ENCODE assay signal across 8 mouse cellular contexts in the genomic region with DNA sequence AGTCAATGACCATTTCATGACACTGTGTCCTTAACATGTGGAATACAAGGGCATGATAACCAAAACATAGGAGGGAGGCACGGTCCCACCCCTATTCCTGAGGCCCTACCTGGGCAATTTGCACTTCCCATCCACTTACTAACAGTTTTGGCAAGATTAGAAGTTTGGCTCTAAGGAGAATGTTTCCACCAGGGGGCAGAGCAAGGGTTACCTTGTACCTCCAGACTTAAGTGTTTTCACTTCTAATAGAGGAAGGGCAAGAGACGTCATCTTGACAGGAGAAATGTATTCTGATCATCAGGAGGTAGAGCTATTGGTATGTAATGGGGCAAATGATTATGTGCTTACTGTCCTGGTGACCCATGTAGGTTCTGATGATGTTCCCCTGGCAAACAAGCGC. TPM values are rescaled to one million over a fixed set of nuclear protein-coding genes. Genes with fewer than 3 reads are reported as not detected.
DNase-seq lines count a peak whose midpoint lies in the region; ATAC-seq and TF ChIP-seq lines count a peak whose summit lies in the region.

No protein-coding gene starts in this region.

- no peaks in the 10 kb centered on the region for H3K4me1 ChIP-seq in kidney, postnatal 0 days (replicated peaks; ENCODE audit: insufficient read depth, low read length)
- peaks cover 34% of the 10 kb centered on the region for H3K4me1 ChIP-seq in forebrain, embryonic 10.5 days

- peak; percentile 26 for DNase-seq in gastrocnemius, adult 18-20 months (ENCODE audit: low spot score)
- no peak for DNase-seq in gastrocnemius, postnatal 36 days
- peak; percentile 73 for DNase-seq in 416B (ENCODE audit: low read depth)
- peak; percentile 45 for DNase-seq in kidney, postnatal 0 days (ENCODE audit: low spot score)
- peak; percentile 17 for DNase-seq in spleen, adult 12 weeks (ENCODE audit: low spot score)
- DNase-seq in layer of hippocampus, adult 8-10 months (ENCODE audit: low spot score in 2 of 2), result no peak
- DNase-seq in forebrain, embryonic 10.5 days (ENCODE audit: extremely low spot score, low spot score), result no peak

- no peaks in the 10 kb centered on the region for H3K9me3 ChIP-seq in kidney, postnatal 0 days (replicated peaks; ENCODE audit: low read length)
- no peaks in the 10 kb centered on the region for H3K9me3 ChIP-seq in forebrain, embryonic 10.5 days

- no peaks in the 10 kb centered on the region for H3K36me3 ChIP-seq in kidney, postnatal 0 days (ENCODE audit: insufficient read depth, low read length)
- H3K36me3 ChIP-seq in forebrain, embryonic 10.5 days (replicated peaks), result no peaks in the 10 kb centered on the region

- H3K27ac ChIP-seq in kidney, postnatal 0 days, result no peak overlapping the region
- H3K27ac ChIP-seq in forebrain, embryonic 10.5 days, result no peak overlapping the region

- H3K27me3 ChIP-seq in kidney, postnatal 0 days (ENCODE audit: insufficient read depth, low read length), result no peaks in the 10 kb centered on the region
- H3K27me3 ChIP-seq in forebrain, embryonic 10.5 days (ENCODE audit: poor library complexity, severe bottlenecking), result no peaks in the 10 kb centered on the region

- WGBS in kidney, postnatal 0 days, result 63% methylated on average over 3 of the region's 3 CpGs
- WGBS in forebrain, embryonic 10.5 days, result 77% methylated on average over 3 of the region's 3 CpGs

- H3K9ac ChIP-seq in kidney, postnatal 0 days (ENCODE audit: low read depth, low read length), result no peak overlapping the region

- no peak overlapping the region for H3K4me3 ChIP-seq in kidney, postnatal 0 days (replicated peaks; ENCODE audit: low read depth, low read length)
- H3K4me3 ChIP-seq in forebrain, embryonic 10.5 days, result no peak overlapping the region

- TF ChIP-seq CTCF in kidney, postnatal 0 days (IDR thresholded peaks at IDR 0.05; ENCODE audit: low read depth), result peak; percentile 70

- intact Hi-C loops in gastrocnemius, postnatal 36 days (cut with DNase I), result loop anchor here (2.0 kb wide), 1 partner anchor 276 kb away; no protein-coding TSS in a partner anchor

- H3K4me2 ChIP-seq in kidney, postnatal 0 days (ENCODE audit: low read length), result no peak overlapping the region

- peak; percentile 69 for ATAC-seq in activated CD4-positive, CD25-positive, alpha-beta regulatory T cell, adult 4 months
- no peak for ATAC-seq in kidney, postnatal 0 days (replicated peaks; ENCODE audit: low FRiP score, low read depth)

RNA-seq across cellular contexts. Expression of a gene that starts 33.5 kb away (rescaled TPM):
- 100 to 1,000 TPM; 107 to 125 TPM for total RNA-seq in gastrocnemius, adult 18-20 months (2021)
- total RNA-seq in gastrocnemius, postnatal 36 days (2021), result 10 to 100 TPM; 89.0 to 92.0 TPM
- polyA plus RNA-seq in activated CD4-positive, CD25-positive, alpha-beta regulatory T cell, adult 4 months (2017; shearing (Covaris generic)), result 1 to 10 TPM; 2.2 to 3.8 TPM
- 2.5 and 2.6 TPM in 2 replicates for polyA plus RNA-seq in kidney, postnatal 0 days (2015; fragmentation: Nextera tagmentation; extraction: Ambion mirVana)
- 100 to 1,000 TPM; 478 to 591 (median 521) TPM for total RNA-seq in layer of hippocampus, adult 8-10 months (2022)
- polyA plus RNA-seq in forebrain, embryonic 10.5 days (2016; fragmentation: Nextera tagmentation; extraction: Ambion mirVana), result 2.1 and 3.0 TPM in 2 replicates

Comparison
In these comparisons a context has a peak if more than half of its experiments do, and no peak if none do; other contexts are left out.
1. DNase-seq: peak in gastrocnemius, adult 18-20 months (single experiment), 416B (single experiment), kidney, postnatal 0 days (single experiment) and spleen, adult 12 weeks (single experiment); none in gastrocnemius, postnatal 36 days (0 of 2), layer of hippocampus, adult 8-10 months (0 of 2) and forebrain, embryonic 10.5 days (single experiment).